Mouse (Mus musculus) heart, adult 2 months (tissue): ENCODE measurements around the gene Dmac2.

ENCODE experiments used
- CTCF ChIP-seq: fragments of 200-600 bp; IDR thresholded peaks from 2 replicates; pipeline ENCODE4 v1.8.1; 2022; ENCODE audit warnings: antibody characterized with exemption, mild to moderate bottlenecking, moderate library complexity
- EP300 ChIP-seq: fragments of 200-500 bp; IDR thresholded peaks from 2 replicates; pipeline ENCODE4 v1.6.1; 2011; ENCODE audit warnings: low read depth, low read length, control low read depth; ENCODE audit not compliant: insufficient read depth
- POLR2A ChIP-seq: fragments of 200-500 bp; IDR thresholded peaks from 2 replicates; pipeline ENCODE4 v1.6.1; 2011; ENCODE audit warnings: mild to moderate bottlenecking, low read depth, low read length, control low read depth; ENCODE audit not compliant: insufficient read depth

DNA sequence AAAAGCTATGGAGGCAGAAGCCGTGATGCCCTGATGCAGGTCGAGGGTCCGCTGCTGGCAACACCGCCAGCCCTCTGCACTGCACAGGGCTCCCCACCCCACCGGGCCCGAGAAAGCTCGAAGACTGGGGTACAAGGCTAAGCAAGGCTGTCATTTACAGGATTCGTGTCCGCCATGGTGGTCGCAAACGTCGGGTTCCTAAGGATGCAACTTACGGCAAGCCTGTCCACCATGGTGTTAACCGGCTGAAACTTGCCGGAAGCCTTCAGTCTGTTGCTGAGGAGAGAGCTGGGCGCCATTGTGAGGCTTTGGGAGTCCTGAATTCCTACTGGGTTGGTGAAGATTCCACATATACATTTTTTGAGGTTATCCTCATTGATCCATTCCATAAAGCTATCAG is 17.9 kb upstream of the Dmac2 start:
- TF ChIP-seq POLR2A (no peak), CTCF (no peak), EP300 (no peak)
